ENCODE assay signal across 10 mouse cellular contexts in the genomic region with DNA sequence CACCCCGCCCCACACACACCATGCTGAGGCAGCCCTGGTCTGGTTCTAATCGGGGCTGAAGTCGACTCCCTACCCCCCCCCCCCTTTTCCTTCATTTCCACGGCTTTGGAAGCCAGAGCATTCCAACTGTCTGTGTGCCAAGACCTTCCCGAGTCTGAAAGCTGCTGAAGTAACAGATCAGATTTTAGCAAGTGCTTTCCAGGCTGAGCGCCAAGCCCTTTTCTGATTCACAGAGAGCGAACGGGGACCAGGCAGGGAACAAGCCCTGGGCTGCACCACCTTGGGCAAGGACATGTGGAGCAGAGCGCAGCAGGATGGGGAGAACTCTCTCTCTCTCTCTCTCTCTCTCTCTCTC. TPM values are rescaled to one million over a fixed set of nuclear protein-coding genes. Genes with fewer than 3 reads are reported as not detected.
DNase-seq lines count a peak whose midpoint lies in the region; ATAC-seq and TF ChIP-seq lines count a peak whose summit lies in the region.
"Had no signal": no experiment of that assay in that cellular context is flagged by ENCODE, and none has a peak within 500 bp of the region (broad histone marks: within the 10 kb centered on the region; RNA-seq: fewer than 3 reads in every experiment).

No protein-coding gene starts in this region.

- no peak overlapping the region; the same call in 1 of the 2 replicates for H3K9ac ChIP-seq in forebrain, embryonic 14.5 days (ENCODE audit: low read length)
- H3K9ac ChIP-seq in heart, embryonic 15.5 days = 0 out of 2 replicates have a peak overlapping the region, but pooled peaks have one; percentile 72
- H3K9ac ChIP-seq in kidney, postnatal 0 days (ENCODE audit: low read depth, low read length) = no peak overlapping the region
- H3K9ac ChIP-seq in limb, embryonic 14.5 days (ENCODE audit: low read depth, low read length, severe bottlenecking) = peak overlapping the region; percentile 70; the same call in 1 of the 2 replicates
- H3K9ac ChIP-seq: liver, embryonic 13.5 days had no signal

- no peaks in the 10 kb centered on the region for H3K9me3 ChIP-seq in forebrain, embryonic 14.5 days (replicated peaks; ENCODE audit: control insufficient read depth, low read length)
- H3K9me3 ChIP-seq in heart, embryonic 15.5 days (replicated peaks) = no peaks in the 10 kb centered on the region
- H3K9me3 ChIP-seq in kidney, postnatal 0 days (replicated peaks; ENCODE audit: low read length) = no peaks in the 10 kb centered on the region
- no peaks in the 10 kb centered on the region for H3K9me3 ChIP-seq in limb, embryonic 14.5 days (ENCODE audit: control insufficient read depth, low read length)
- H3K9me3 ChIP-seq: liver, embryonic 13.5 days had no signal

- no peak for TF ChIP-seq CTCF in kidney, postnatal 0 days (IDR thresholded peaks at IDR 0.05; ENCODE audit: low read depth)

- H3K4me1 ChIP-seq in forebrain, embryonic 14.5 days (ENCODE audit: control insufficient read depth, insufficient read depth, low read length) = peaks cover 16% of the 10 kb centered on the region
- H3K4me1 ChIP-seq in heart, embryonic 15.5 days (replicated peaks) = peaks cover 62% of the 10 kb centered on the region
- peaks cover 6% of the 10 kb centered on the region; the same call in 1 of the 2 replicates for H3K4me1 ChIP-seq in kidney, postnatal 0 days (replicated peaks; ENCODE audit: insufficient read depth, low read length)
- peaks cover 30% of the 10 kb centered on the region for H3K4me1 ChIP-seq in limb, embryonic 14.5 days (ENCODE audit: control insufficient read depth, insufficient read depth, low read length)

- peak; percentile 62 for ATAC-seq in forebrain, embryonic 14.5 days
- ATAC-seq in heart, embryonic 15.5 days (replicated peaks; ENCODE audit: insufficient number of reproducible peaks, insufficient read depth, low FRiP score, low read depth) = peak; percentile 75
- no peak for ATAC-seq in kidney, postnatal 0 days (replicated peaks; ENCODE audit: low FRiP score, low read depth)
- ATAC-seq in limb, embryonic 14.5 days (ENCODE audit: low FRiP score, low read depth) = peak; percentile 59
- ATAC-seq in megakaryocyte progenitor cell, adult 5-6 weeks (replicated peaks; ENCODE audit: poor library complexity) = no peak

- peak overlapping the region; percentile 62 for H3K4me3 ChIP-seq in forebrain, embryonic 14.5 days (ENCODE audit: low read depth, low read length)
- peak overlapping the region; percentile 76 for H3K4me3 ChIP-seq in heart, embryonic 15.5 days
- no peak overlapping the region for H3K4me3 ChIP-seq in kidney, postnatal 0 days (replicated peaks; ENCODE audit: low read depth, low read length)
- peak overlapping the region; percentile 69 for H3K4me3 ChIP-seq in limb, embryonic 14.5 days (replicated peaks; ENCODE audit: low read length)

- peaks cover 21% of the 10 kb centered on the region for H3K36me3 ChIP-seq in forebrain, embryonic 14.5 days (ENCODE audit: control insufficient read depth, insufficient read depth, low read length)
- H3K36me3 ChIP-seq in heart, embryonic 15.5 days = peaks cover 17% of the 10 kb centered on the region
- H3K36me3 ChIP-seq in kidney, postnatal 0 days (ENCODE audit: insufficient read depth, low read length) = peaks cover 11% of the 10 kb centered on the region
- H3K36me3 ChIP-seq in limb, embryonic 14.5 days (ENCODE audit: control insufficient read depth, insufficient read depth, low read length) = peaks cover 18% of the 10 kb centered on the region

- DNase-seq in retina, postnatal 1 day = peak; percentile 45
- no peak for DNase-seq in retina, embryonic 14.5 days (ENCODE audit: low spot score)
- peak; percentile 98 for DNase-seq in forebrain, embryonic 14.5 days (ENCODE audit: low spot score)
- DNase-seq in kidney, postnatal 0 days (ENCODE audit: low spot score) = peak; percentile 63
- DNase-seq in limb, embryonic 14.5 days (ENCODE audit: low spot score) = peak; percentile 98
- peak; percentile 95 to 96 for DNase-seq in right cerebral cortex, postnatal 10 days (ENCODE audit: low spot score in 2 of 2)
- DNase-seq: liver, embryonic 13.5 days had no signal

- TF ChIP-seq POLR2A in limb, embryonic 14.5 days (IDR thresholded peaks at IDR 0.05; ENCODE audit: borderline replicate concordance, extremely low read depth, insufficient read depth, insufficient read length) = no peak

- WGBS in forebrain, embryonic 14.5 days = 3% methylated on average over 8 of the region's 9 CpGs
- WGBS in heart, embryonic 15.5 days = 5% methylated on average over 8 of the region's 9 CpGs
- WGBS in kidney, postnatal 0 days = 5% methylated on average over 9 of the region's 9 CpGs
- 6% methylated on average over 9 of the region's 9 CpGs for WGBS in limb, embryonic 14.5 days

- 0 out of 2 replicates have a peak, but pooled peaks cover 12% of the 10 kb centered on the region for H3K27me3 ChIP-seq in forebrain, embryonic 14.5 days (replicated peaks; ENCODE audit: control insufficient read depth, insufficient read depth, low read length)
- H3K27me3 ChIP-seq in heart, embryonic 15.5 days = peaks cover 19% of the 10 kb centered on the region
- no peaks in the 10 kb centered on the region; the same call in 1 of the 2 replicates for H3K27me3 ChIP-seq in kidney, postnatal 0 days (ENCODE audit: insufficient read depth, low read length)
- H3K27me3 ChIP-seq in limb, embryonic 14.5 days (ENCODE audit: control insufficient read depth, insufficient read depth, low read length) = 0 out of 2 replicates have a peak, but pooled peaks cover 9% of the 10 kb centered on the region

- H3K4me2 ChIP-seq in forebrain, embryonic 14.5 days (ENCODE audit: low read length) = peak overlapping the region; percentile 89
- peak overlapping the region; percentile 98 for H3K4me2 ChIP-seq in heart, embryonic 15.5 days
- peak overlapping the region; percentile 94; the same call in 1 of the 2 replicates for H3K4me2 ChIP-seq in kidney, postnatal 0 days (ENCODE audit: low read length)
- H3K4me2 ChIP-seq in limb, embryonic 14.5 days (replicated peaks; ENCODE audit: low read depth, low read length, severe bottlenecking) = peak overlapping the region; percentile 94

- H3K27ac ChIP-seq in forebrain, embryonic 14.5 days (ENCODE audit: low read depth, low read length) = no peak overlapping the region
- H3K27ac ChIP-seq in heart, embryonic 15.5 days = peak overlapping the region; percentile 97
- H3K27ac ChIP-seq in kidney, postnatal 0 days = no peak overlapping the region
- H3K27ac ChIP-seq in limb, embryonic 14.5 days (replicated peaks; ENCODE audit: low read depth, low read length) = peak overlapping the region; percentile 80; the same call in 1 of the 2 replicates
- H3K27ac ChIP-seq: liver, embryonic 13.5 days had no signal

RNA-seq across cellular contexts. Expression of gene Fgf18, which starts 1.1 kb away (rescaled TPM):
- 3.9 and 4.8 TPM in 2 replicates for polyA plus RNA-seq in forebrain, embryonic 14.5 days (2014; fragmentation: Nextera tagmentation; extraction: Ambion mirVana)
- polyA plus RNA-seq in heart, embryonic 15.5 days (2015; fragmentation: Nextera tagmentation; extraction: Ambion mirVana) = 9.1 and 9.5 TPM in 2 replicates
- polyA plus RNA-seq in kidney, postnatal 0 days (2015; fragmentation: Nextera tagmentation; extraction: Ambion mirVana) = 0.54 and 0.76 TPM in 2 replicates
- polyA plus RNA-seq in limb, embryonic 14.5 days (2012; rRNA removed) = 15.8 and 18.5 TPM in 2 replicates
- 24.0 and 24.5 TPM in 2 replicates for polyA plus RNA-seq in limb, embryonic 14.5 days (2014; fragmentation: Nextera tagmentation; extraction: Ambion mirVana)
- not detected in 2 replicates for total RNA-seq in megakaryocyte progenitor cell, adult 5-6 weeks (2015)
- not detected in 2 replicates for total RNA-seq in megakaryocyte progenitor cell, adult 5-6 weeks (2017)
- total RNA-seq: G1E had no signal
- polyA plus RNA-seq: G1E had no signal

RNA-seq across cellular contexts. Expression of gene Npm1, which starts 16.9 kb away (rescaled TPM):
- 506 and 646 TPM in 2 replicates for polyA plus RNA-seq in forebrain, embryonic 14.5 days (2014; fragmentation: Nextera tagmentation; extraction: Ambion mirVana)
- 392 and 425 TPM in 2 replicates for polyA plus RNA-seq in heart, embryonic 15.5 days (2015; fragmentation: Nextera tagmentation; extraction: Ambion mirVana)
- 901 and 905 TPM in 2 replicates for polyA plus RNA-seq in kidney, postnatal 0 days (2015; fragmentation: Nextera tagmentation; extraction: Ambion mirVana)
- polyA plus RNA-seq in limb, embryonic 14.5 days (2012; rRNA removed) = 633 and 1,234 TPM in 2 replicates
- 1,104 and 1,131 TPM in 2 replicates for polyA plus RNA-seq in limb, embryonic 14.5 days (2014; fragmentation: Nextera tagmentation; extraction: Ambion mirVana)
- 2,919 and 2,971 TPM in 2 replicates for total RNA-seq in megakaryocyte progenitor cell, adult 5-6 weeks (2015)
- 3,382 and 4,168 TPM in 2 replicates for total RNA-seq in megakaryocyte progenitor cell, adult 5-6 weeks (2017)

RNA-seq across cellular contexts. Expression of gene Tlx3, which starts 57.3 kb away (rescaled TPM):
- not detected in 2 replicates for polyA plus RNA-seq in forebrain, embryonic 14.5 days (2014; fragmentation: Nextera tagmentation; extraction: Ambion mirVana)
- polyA plus RNA-seq in heart, embryonic 15.5 days (2015; fragmentation: Nextera tagmentation; extraction: Ambion mirVana) = 0.08 and 0.27 TPM in 2 replicates
- not detected in 2 replicates for polyA plus RNA-seq in kidney, postnatal 0 days (2015; fragmentation: Nextera tagmentation; extraction: Ambion mirVana)
- 0.08 and 0.09 TPM in 2 replicates for polyA plus RNA-seq in limb, embryonic 14.5 days (2012; rRNA removed)
- polyA plus RNA-seq in limb, embryonic 14.5 days (2014; fragmentation: Nextera tagmentation; extraction: Ambion mirVana) = not detected in 2 replicates
- total RNA-seq in megakaryocyte progenitor cell, adult 5-6 weeks (2015) = not detected in 2 replicates
- total RNA-seq in megakaryocyte progenitor cell, adult 5-6 weeks (2017) = not detected in 2 replicates
- total RNA-seq: G1E had no signal
- polyA plus RNA-seq: liver, embryonic 13.5 days had no signal

Comparison
In these comparisons a context has a peak if more than half of its experiments do, and no peak if none do; other contexts are left out.
1. ATAC-seq: peak in forebrain, embryonic 14.5 days (single experiment), heart, embryonic 15.5 days (single experiment) and limb, embryonic 14.5 days (single experiment); none in kidney, postnatal 0 days (single experiment) and megakaryocyte progenitor cell, adult 5-6 weeks (single experiment).
2. H3K27ac ChIP-seq: peak in heart, embryonic 15.5 days (single experiment) and limb, embryonic 14.5 days (single experiment); none in forebrain, embryonic 14.5 days (single experiment) and kidney, postnatal 0 days (single experiment).
3. H3K9ac ChIP-seq: peak in heart, embryonic 15.5 days (single experiment) and limb, embryonic 14.5 days (single experiment); none in forebrain, embryonic 14.5 days (single experiment) and kidney, postnatal 0 days (single experiment).
4. Peak in every context shown above with its lines, with median percentiles within 50 percentile points of each other: H3K4me2 ChIP-seq.